Mouse (Mus musculus): ENCODE measurements at regions not wholly inside any gene's neighbourhood (a gene's known extent, or its start where the extent isn't known, plus 50 kb on each side); places are given as distances from the start of the nearest gene placed in this dataset.

- TF ChIP-seq CEBPB (IDR thresholded peaks at IDR 0.05; ENCODE audit: insufficient read depth, poor library complexity, severe bottlenecking) (no peak), SRF (IDR thresholded peaks at IDR 0.05; ENCODE audit: control insufficient read depth, insufficient read length, low read depth) (no peak), POLR2A (IDR thresholded peaks at IDR 0.05; ENCODE audit: insufficient read length, low read depth) (no peak), TCF12 (IDR thresholded peaks at IDR 0.05; ENCODE audit: insufficient read depth, poor library complexity, severe bottlenecking) (no peak), POLR2AphosphoS2 (IDR thresholded peaks at IDR 0.05; ENCODE audit: insufficient read length, low read depth) (no peak)
- H3K79me2 ChIP-seq (ENCODE audit: control insufficient read depth, insufficient read depth): no peaks in the 10 kb centered on the region
These were observed 1820.8 kb upstream of the Acvr2a start for GRCm38 (mm10) chr2:46993126-46993525.

GRCm38 (mm10) chr2:46992672-46993071, 1821.2 kb upstream of the Acvr2a start:
- Histone ChIP-seq H3K27me3 (ENCODE audit: control insufficient read depth, insufficient read depth, insufficient read length) (no peaks in the 10 kb centered on the region), H3K36me3 (ENCODE audit: control insufficient read depth, insufficient read depth) (no peaks in the 10 kb centered on the region), H3K4me2 (ENCODE audit: low read depth) (no peak overlapping the region), H3K79me2 (ENCODE audit: control insufficient read depth, insufficient read depth) (no peaks in the 10 kb centered on the region), H3ac (ENCODE audit: control insufficient read depth, insufficient read length) (no peak overlapping the region), H3K4me3 (no peak overlapping the region)
- TF ChIP-seq POLR2AphosphoS2 (IDR thresholded peaks at IDR 0.05; ENCODE audit: insufficient read length, low read depth): no peak
- no peak for TF ChIP-seq CEBPB (IDR thresholded peaks at IDR 0.05; ENCODE audit: insufficient read depth, poor library complexity, severe bottlenecking)
- no peak for TF ChIP-seq E2F4 (IDR thresholded peaks at IDR 0.05; ENCODE audit: insufficient read depth)
- no peak for TF ChIP-seq MAX (IDR thresholded peaks at IDR 0.05; ENCODE audit: low read depth)
- TF ChIP-seq TCF12 (IDR thresholded peaks at IDR 0.05; ENCODE audit: insufficient read depth, poor library complexity, severe bottlenecking): no peak
- TF ChIP-seq MYOD1 (IDR thresholded peaks at IDR 0.05; ENCODE audit: control insufficient read depth in 1 of 3, insufficient read length in 2 of 3, low read depth in 2 of 3): no peak
- TF ChIP-seq MYOG (IDR thresholded peaks at IDR 0.05; ENCODE audit: control insufficient read depth in 1 of 3, insufficient read depth in 1 of 3, insufficient read length in 2 of 3, low read depth in 2 of 3): no peak
- TF ChIP-seq USF1 (IDR thresholded peaks at IDR 0.05; ENCODE audit: low read depth): no peak
- TF ChIP-seq POLR2A (IDR thresholded peaks at IDR 0.05; ENCODE audit: insufficient read length, low read depth): no peak
- TF ChIP-seq REST (IDR thresholded peaks at IDR 0.05; ENCODE audit: insufficient read depth, insufficient read length): no peak
- TF ChIP-seq SRF (IDR thresholded peaks at IDR 0.05; ENCODE audit: control insufficient read depth, insufficient read length, low read depth): no peak
- TF ChIP-seq TCF3 (IDR thresholded peaks at IDR 0.05; ENCODE audit: insufficient read length, low read depth): no peak

More at GRCm38 (mm10) chr2:46993126-46993525, 1820.8 kb upstream of the Acvr2a start:
- H3K4me2 ChIP-seq (ENCODE audit: low read depth): no peak overlapping the region
- no peaks in the 10 kb centered on the region for H3K36me3 ChIP-seq (ENCODE audit: control insufficient read depth, insufficient read depth)
- H3K4me3 ChIP-seq: no peak overlapping the region
- no peaks in the 10 kb centered on the region for H3K27me3 ChIP-seq (ENCODE audit: control insufficient read depth, insufficient read depth, insufficient read length)
- no peak overlapping the region for H3ac ChIP-seq (ENCODE audit: control insufficient read depth, insufficient read length)

- Histone ChIP-seq H3K36me3 (ENCODE audit: control insufficient read depth, insufficient read depth) (no peaks in the 10 kb centered on the region), H3ac (ENCODE audit: control insufficient read depth, insufficient read length) (no peak overlapping the region), H3K4me2 (ENCODE audit: low read depth) (no peak overlapping the region), H3K27me3 (ENCODE audit: control insufficient read depth, insufficient read depth, insufficient read length) (no peaks in the 10 kb centered on the region), H3K4me3 (no peak overlapping the region), H3K79me2 (ENCODE audit: control insufficient read depth, insufficient read depth) (no peaks in the 10 kb centered on the region)
- TF ChIP-seq TCF3 (IDR thresholded peaks at IDR 0.05; ENCODE audit: insufficient read length, low read depth) (no peak), MYOD1 (IDR thresholded peaks at IDR 0.05; ENCODE audit: control insufficient read depth in 1 of 3, insufficient read length in 2 of 3, low read depth in 2 of 3) (no peak), POLR2AphosphoS2 (IDR thresholded peaks at IDR 0.05; ENCODE audit: insufficient read length, low read depth) (no peak), POLR2A (IDR thresholded peaks at IDR 0.05; ENCODE audit: insufficient read length, low read depth) (no peak), SRF (IDR thresholded peaks at IDR 0.05; ENCODE audit: control insufficient read depth, insufficient read length, low read depth) (no peak), REST (IDR thresholded peaks at IDR 0.05; ENCODE audit: insufficient read depth, insufficient read length) (no peak), MYOG (IDR thresholded peaks at IDR 0.05; ENCODE audit: control insufficient read depth in 1 of 3, insufficient read depth in 1 of 3, insufficient read length in 2 of 3, low read depth in 2 of 3) (no peak), CEBPB (IDR thresholded peaks at IDR 0.05; ENCODE audit: insufficient read depth, poor library complexity, severe bottlenecking) (no peak), USF1 (IDR thresholded peaks at IDR 0.05; ENCODE audit: low read depth) (no peak), E2F4 (IDR thresholded peaks at IDR 0.05; ENCODE audit: insufficient read depth) (no peak), MAX (IDR thresholded peaks at IDR 0.05; ENCODE audit: low read depth) (no peak), TCF12 (IDR thresholded peaks at IDR 0.05; ENCODE audit: insufficient read depth, poor library complexity, severe bottlenecking) (no peak)
These were observed 1827.2 kb upstream of the Acvr2a start for GRCm38 (mm10) chr2:46986689-46987088.

GRCm38 (mm10) chr2:46985915-46986672, 1827.8 kb upstream of the Acvr2a start:
- no peaks in the 10 kb centered on the region for H3K27me3 ChIP-seq (ENCODE audit: control insufficient read depth, insufficient read depth, insufficient read length)
- no peak overlapping the region for H3K4me2 ChIP-seq (ENCODE audit: low read depth)
- H3K79me2 ChIP-seq (ENCODE audit: control insufficient read depth, insufficient read depth): no peaks in the 10 kb centered on the region
- no peaks in the 10 kb centered on the region for H3K36me3 ChIP-seq (ENCODE audit: control insufficient read depth, insufficient read depth)
- H3K4me3 ChIP-seq: no peak overlapping the region
- no peak overlapping the region for H3ac ChIP-seq (ENCODE audit: control insufficient read depth, insufficient read length)
- TF ChIP-seq MAX (IDR thresholded peaks at IDR 0.05; ENCODE audit: low read depth) (no peak), USF1 (IDR thresholded peaks at IDR 0.05; ENCODE audit: low read depth) (no peak), POLR2AphosphoS2 (IDR thresholded peaks at IDR 0.05; ENCODE audit: insufficient read length, low read depth) (no peak), CEBPB (IDR thresholded peaks at IDR 0.05; ENCODE audit: insufficient read depth, poor library complexity, severe bottlenecking) (no peak), TCF3 (IDR thresholded peaks at IDR 0.05; ENCODE audit: insufficient read length, low read depth) (no peak), MYOD1 (IDR thresholded peaks at IDR 0.05; ENCODE audit: control insufficient read depth in 1 of 3, insufficient read length in 2 of 3, low read depth in 2 of 3) (no peak), MYOG (IDR thresholded peaks at IDR 0.05; ENCODE audit: control insufficient read depth in 1 of 3, insufficient read depth in 1 of 3, insufficient read length in 2 of 3, low read depth in 2 of 3) (no peak), REST (IDR thresholded peaks at IDR 0.05; ENCODE audit: insufficient read depth, insufficient read length) (no peak)

Data from myocyte (in vitro differentiated cells).